Mouse (Mus musculus): Measurements from ENCODE around the gene Nfix. TPM values are rescaled to one million over a fixed set of nuclear protein-coding genes. Genes with fewer than 3 reads are reported as not detected.

The Nfix gene
- polyA plus RNA-seq, 1 experiment from 2014 or later: 8.4 TPM

DNA sequence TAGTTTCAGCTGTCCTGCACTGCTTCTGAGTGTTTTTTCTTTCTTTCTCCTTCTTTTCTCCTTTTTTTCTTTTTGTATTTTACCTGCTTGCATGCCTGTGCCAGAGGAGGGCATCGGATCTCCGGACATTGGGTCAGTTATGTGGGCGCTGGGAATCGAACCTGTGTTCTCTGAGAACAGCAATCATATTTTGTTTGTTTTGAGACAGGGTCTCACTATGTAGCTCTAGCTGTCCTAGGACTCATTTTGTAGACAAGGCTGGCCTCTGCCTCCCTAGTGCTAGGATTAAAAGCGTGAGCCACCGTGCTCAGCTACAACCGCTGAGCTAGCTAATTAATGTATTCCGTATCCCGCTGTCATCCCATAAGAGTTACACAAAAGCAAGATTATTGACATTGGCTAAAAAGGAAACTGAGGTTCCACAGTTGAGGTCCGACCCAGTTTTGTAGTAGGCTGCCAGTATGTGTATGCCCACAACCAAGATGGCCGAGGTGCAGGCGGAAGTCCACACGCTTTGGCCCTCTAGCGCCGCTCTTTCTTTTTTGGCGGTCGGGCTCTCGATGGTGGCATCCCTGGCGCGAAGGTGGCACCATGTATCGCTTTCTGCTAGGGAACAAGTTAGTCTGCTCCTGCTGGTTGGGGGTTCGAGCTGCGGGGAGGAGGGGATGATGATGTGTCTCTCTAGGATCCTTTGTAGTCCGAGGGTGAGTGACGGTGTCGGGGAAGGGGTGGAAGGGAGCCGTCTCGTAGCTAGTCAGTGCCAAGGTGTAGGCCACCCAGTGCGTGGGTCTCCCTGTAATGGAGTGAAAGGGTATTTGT, 135.4 kb downstream of the Nfix start:
- Histone ChIP-seq H3K36me3 (peaks cover 11% of the 10 kb centered on the region), H3K27me3 (replicated peaks) (no peaks in the 10 kb centered on the region), H3K27ac (peak overlapping the region; percentile 81), H3K4me3 (peak overlapping the region; percentile 78), H3K9me3 (no peaks in the 10 kb centered on the region), H3K9ac (peak overlapping the region; percentile 76), H3K4me1 (peaks cover 41% of the 10 kb centered on the region), H3K4me2 (replicated peaks) (peak overlapping the region; percentile 94)
- ATAC-seq (ENCODE audit: low FRiP score, low read depth): peak; percentile 39; the same call in 1 of the 2 replicates
- 1% methylated on average over 29 of the region's 29 CpGs for WGBS

DNA sequence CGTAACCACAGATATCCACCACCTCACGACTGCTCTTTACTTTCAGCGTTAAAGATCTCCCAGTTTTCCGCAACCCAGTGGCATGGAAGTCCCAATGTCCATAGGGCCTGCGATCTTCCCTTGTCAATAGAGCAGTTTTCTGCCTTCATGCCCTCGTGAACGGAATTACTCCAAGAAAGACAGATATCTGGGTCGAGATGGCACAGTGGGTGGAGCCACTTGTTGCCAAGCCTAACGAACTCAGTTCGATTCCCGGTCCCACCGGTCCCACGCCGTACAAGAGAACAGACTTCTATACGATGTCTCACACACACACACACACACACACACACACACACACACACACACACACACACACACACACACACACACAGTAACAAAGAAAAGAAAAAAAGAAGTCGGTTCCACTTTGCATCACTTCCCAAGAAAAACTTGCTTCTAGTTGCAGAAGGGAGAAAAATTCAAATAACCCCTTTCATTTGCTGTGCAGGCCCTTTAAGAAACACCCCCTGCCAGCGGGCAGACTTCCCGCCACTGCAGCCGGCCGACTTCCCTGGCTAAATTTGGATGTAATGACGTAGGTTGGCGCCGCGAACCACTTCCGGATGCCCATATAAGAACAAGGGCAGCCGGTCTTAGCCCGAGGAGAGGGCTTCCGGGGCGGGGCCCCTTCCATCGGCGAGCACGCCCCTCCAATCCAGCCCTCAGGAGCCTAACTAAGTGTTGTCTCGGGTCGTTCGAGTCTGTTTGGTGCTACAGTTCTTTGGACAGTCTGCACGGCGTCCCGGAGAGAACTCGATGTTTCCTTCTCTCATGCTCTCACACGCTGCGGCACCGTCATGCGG, 136.4 kb downstream of the Nfix start:
- peaks cover 9% of the 10 kb centered on the region for H3K36me3 ChIP-seq
- H3K9ac ChIP-seq: peak overlapping the region; percentile 76
- H3K4me3 ChIP-seq: peak overlapping the region; percentile 78
- peak; percentile 75 for ATAC-seq (ENCODE audit: low FRiP score, low read depth)
- H3K9me3 ChIP-seq: no peaks in the 10 kb centered on the region
- no peaks in the 10 kb centered on the region for H3K27me3 ChIP-seq (replicated peaks)
- H3K27ac ChIP-seq: peak overlapping the region; percentile 81; the same call in 1 of the 2 replicates
- H3K4me2 ChIP-seq (replicated peaks): peak overlapping the region; percentile 94
- WGBS: 3% methylated on average over 43 of the region's 43 CpGs
- H3K4me1 ChIP-seq: peaks cover 45% of the 10 kb centered on the region

DNA sequence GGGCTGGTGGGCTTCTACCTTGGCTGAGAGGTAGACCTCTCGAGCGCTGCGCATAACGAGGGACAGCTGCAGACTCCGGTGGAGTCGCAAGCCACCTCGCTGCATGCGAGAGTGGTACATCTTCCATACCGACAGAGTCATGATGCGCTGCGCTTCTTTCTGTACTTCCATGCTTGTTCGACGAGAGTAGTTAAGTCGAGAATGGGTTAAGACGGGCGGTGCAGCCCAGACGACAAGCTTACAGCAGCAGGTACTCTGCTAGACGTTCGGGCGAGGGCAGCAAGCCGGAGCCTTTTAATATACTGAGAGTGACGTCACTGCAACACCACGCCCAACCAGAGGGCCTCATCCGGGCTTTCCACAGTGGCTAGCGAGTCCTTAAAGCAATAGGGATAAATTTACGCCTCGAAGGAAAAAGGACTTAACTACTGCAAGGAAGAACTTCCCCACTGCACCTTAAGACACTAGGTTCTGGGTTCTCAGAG, 137.5 kb downstream of the Nfix start, which contains the start of gene Ier2:
Gene Ier2 (minus strand): TSS at position 272 of the 485 bp plus-strand sequence.
- Histone ChIP-seq H3K4me1 (peaks cover 45% of the 10 kb centered on the region), H3K36me3 (no peaks in the 10 kb centered on the region), H3K9me3 (no peaks in the 10 kb centered on the region), H3K4me3 (peak within 1 kb of the TSS; percentile 78), H3K9ac (peak within 1 kb of the TSS; percentile 91), H3K27me3 (replicated peaks) (no peaks in the 10 kb centered on the region), H3K4me2 (replicated peaks) (peak within 1 kb of the TSS; percentile 94), H3K27ac (peak within 1 kb of the TSS; percentile 74)
- WGBS: under 1% methylated on average over 27 of the region's 27 CpGs
- ATAC-seq (ENCODE audit: low FRiP score, low read depth): peak; percentile 83

DNA sequence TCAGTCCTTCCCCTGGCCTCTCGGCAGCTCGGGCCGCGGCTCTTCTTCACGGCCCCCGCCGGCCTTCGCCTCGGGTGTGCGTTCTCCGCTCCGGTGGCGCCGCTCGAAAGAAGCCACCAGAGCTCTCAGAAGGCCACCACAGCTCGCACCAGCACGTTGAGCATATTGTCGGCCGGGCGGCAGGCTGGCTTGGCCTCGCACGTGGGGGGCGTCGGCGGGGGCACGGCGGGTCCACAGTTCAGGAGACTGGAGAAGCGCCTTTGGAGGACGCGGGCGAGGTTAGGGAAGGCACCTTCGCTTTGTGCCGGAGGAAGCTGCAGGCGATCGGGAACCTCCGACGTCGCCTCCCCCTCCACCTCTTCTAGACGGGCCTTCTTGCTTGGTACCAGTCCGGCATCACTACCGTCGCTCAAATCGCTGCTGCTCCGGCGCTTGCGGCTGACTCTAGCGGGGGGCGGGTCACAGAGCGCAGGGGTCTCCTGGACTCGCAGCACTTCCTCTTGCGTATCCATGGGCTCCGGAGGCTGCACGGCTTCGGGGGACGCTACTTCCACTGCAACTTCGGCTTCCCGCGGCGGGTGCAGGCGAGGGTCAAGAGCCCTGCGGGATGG, 138.1 kb downstream of the Nfix start:
- Histone ChIP-seq H3K9me3 (no peaks in the 10 kb centered on the region), H3K27me3 (replicated peaks) (no peaks in the 10 kb centered on the region), H3K4me2 (replicated peaks) (peak overlapping the region; percentile 94), H3K4me3 (peak overlapping the region; percentile 78), H3K9ac (peak overlapping the region; percentile 91), H3K4me1 (peaks cover 45% of the 10 kb centered on the region), H3K36me3 (no peaks in the 10 kb centered on the region), H3K27ac (peak overlapping the region; percentile 74)
- under 1% methylated on average over 61 of the region's 61 CpGs for WGBS
- ATAC-seq (ENCODE audit: low FRiP score, low read depth): peak; percentile 18

DNA sequence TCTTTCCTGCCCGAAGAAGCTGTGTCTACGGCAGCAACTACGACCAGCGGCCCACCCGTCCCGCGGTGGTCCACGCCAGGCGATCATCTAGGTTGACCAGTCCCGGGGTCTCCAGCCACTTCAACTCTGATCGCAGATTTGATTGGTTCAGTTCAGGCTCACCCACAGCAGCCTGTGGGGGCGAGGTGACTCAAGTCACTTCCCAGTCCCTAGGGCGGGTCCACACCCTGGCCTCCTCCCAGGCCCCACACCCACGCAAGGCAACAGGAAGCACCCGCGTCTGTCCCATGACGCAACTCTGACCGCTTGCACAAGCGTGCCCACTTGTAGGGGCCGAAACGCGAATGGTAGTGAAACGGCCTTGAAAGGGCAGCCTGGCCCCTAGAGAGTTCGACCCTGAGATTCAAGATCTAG, 138.7 kb downstream of the Nfix start:
- no peaks in the 10 kb centered on the region for H3K9me3 ChIP-seq
- peak overlapping the region; percentile 74; the same call in 1 of the 2 replicates for H3K27ac ChIP-seq
- peak overlapping the region; percentile 94 for H3K4me2 ChIP-seq (replicated peaks)
- under 1% methylated on average over 24 of the region's 24 CpGs for WGBS
- no peaks in the 10 kb centered on the region for H3K36me3 ChIP-seq
- H3K4me1 ChIP-seq: peaks cover 48% of the 10 kb centered on the region
- H3K9ac ChIP-seq: peak overlapping the region; percentile 91
- no peaks in the 10 kb centered on the region for H3K27me3 ChIP-seq (replicated peaks)
- no peak for ATAC-seq (ENCODE audit: low FRiP score, low read depth)
- peak overlapping the region; percentile 78 for H3K4me3 ChIP-seq

DNA sequence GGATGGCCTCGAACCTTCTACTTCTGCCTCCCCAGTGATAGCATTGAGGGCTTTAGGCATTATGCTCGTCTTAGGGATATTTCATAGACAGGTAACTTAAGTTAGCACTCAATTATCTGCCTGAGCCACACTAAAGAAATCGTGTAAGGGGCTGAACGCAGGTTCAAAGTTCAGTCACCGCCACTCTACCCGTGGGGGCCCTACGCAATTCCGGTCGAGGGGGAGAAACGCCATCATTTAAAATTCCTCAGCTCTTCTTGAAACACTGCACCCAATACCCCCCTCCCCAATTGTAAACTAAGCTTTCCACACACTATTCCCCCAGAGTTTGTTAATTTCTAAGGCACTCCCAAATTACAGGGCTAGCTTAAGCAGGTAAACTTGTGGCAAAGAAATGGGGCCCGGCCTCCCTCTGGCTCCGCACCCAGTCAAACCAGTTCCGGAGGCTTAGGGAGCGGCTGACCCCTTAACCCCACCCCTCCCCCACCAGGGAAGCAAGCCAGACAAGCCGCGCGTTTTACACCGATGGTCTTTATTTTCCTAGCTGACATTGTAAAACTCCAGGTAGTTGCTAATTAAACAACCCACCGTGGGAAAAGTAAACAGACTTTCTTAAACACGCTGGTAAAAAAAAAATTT, 139.2 kb downstream of the Nfix start:
- Histone ChIP-seq H3K27me3 (replicated peaks) (no peaks in the 10 kb centered on the region), H3K9me3 (no peaks in the 10 kb centered on the region), H3K4me1 (peaks cover 49% of the 10 kb centered on the region), H3K9ac (peak overlapping the region; percentile 91), H3K36me3 (no peaks in the 10 kb centered on the region), H3K4me3 (peak overlapping the region; percentile 78), H3K4me2 (replicated peaks) (peak overlapping the region; percentile 94), H3K27ac (no peak overlapping the region)
- WGBS: under 1% methylated on average over 20 of the region's 20 CpGs
- no peak for ATAC-seq (ENCODE audit: low FRiP score, low read depth)

DNA sequence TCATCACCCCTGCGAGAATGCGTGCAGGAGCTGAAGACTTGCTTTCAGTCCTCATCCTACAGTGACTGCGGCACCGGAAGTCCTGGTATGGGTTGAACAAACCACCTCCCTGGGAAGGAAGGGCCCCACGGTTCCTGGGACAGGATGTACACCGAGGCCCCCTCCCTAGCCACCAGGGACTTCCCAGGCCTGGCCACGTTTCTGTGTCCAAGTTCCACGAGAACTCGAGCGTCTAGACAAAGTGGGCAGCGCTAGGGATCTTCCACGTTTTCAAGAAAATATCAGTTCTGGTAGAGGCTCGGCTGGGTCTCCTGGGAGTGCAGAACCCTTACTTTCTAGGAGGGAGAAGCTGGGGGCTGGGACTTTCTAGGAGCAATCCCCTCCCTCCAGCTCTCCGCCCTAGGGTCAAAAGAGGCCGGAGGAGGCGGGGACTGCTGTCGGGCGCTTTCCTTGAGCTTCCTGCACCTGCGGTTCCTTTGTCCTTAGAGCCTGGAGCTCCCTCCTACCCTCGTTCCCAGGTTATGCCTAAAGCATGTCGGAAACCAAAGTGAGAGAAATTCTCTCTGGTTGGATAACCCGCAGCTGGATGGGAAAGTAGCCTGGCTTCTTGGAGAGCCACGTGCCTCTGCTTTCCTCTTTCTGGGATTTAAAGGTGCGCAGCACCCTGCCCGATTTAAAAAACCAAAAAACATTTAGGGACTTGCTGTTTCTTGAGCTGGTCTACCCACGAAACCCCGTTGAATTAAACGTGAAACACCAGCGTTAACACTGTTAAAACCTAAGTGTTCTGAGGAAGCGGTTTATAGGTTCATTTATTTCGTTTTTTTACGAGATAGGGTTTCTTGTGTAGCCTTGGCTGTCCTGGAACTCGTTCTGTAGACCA, 140.0 kb downstream of the Nfix start:
- WGBS: 1% methylated on average over 33 of the region's 33 CpGs

DNA sequence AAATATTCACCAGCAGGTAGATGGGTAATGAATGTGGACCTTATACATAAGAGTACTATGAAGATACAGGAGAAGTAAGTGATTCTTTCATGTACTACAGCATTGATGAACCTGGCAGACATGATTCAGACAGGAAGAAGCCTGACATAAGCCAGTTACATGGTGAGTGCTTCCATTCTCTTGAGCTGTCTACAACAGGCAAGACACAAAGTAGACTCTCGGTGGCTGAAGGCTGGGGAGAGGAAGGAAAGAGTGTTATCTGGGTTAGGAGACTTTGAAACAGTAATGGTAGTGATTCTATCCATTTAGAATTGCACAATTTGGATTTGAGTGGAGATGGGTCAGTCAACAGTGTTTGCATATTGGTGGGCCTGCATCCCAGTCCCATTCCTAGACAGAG, 141.2 kb downstream of the Nfix start:
- peaks cover 54% of the 10 kb centered on the region for H3K4me1 ChIP-seq
- no peaks in the 10 kb centered on the region for H3K36me3 ChIP-seq
- no peak overlapping the region for H3K27ac ChIP-seq
- no peak overlapping the region for H3K4me3 ChIP-seq
- no peak overlapping the region for H3K4me2 ChIP-seq (replicated peaks)
- no peaks in the 10 kb centered on the region for H3K9me3 ChIP-seq
- 78% methylated on average over 1 of the region's 1 CpGs for WGBS
- H3K27me3 ChIP-seq (replicated peaks): no peaks in the 10 kb centered on the region
- ATAC-seq (ENCODE audit: low FRiP score, low read depth): no peak
- H3K9ac ChIP-seq: no peak overlapping the region

More for the DNA sequence above, 140.0 kb downstream of the Nfix start:
- Histone ChIP-seq H3K27ac (0 out of 2 replicates have a peak overlapping the region, but pooled peaks have one; percentile 17), H3K36me3 (no peaks in the 10 kb centered on the region), H3K4me3 (peak overlapping the region; percentile 78), H3K9me3 (no peaks in the 10 kb centered on the region), H3K27me3 (replicated peaks) (no peaks in the 10 kb centered on the region), H3K9ac (peak overlapping the region; percentile 91), H3K4me2 (replicated peaks) (peak overlapping the region; percentile 94), H3K4me1 (peaks cover 49% of the 10 kb centered on the region)
- ATAC-seq (ENCODE audit: low FRiP score, low read depth): no peak

DNA sequence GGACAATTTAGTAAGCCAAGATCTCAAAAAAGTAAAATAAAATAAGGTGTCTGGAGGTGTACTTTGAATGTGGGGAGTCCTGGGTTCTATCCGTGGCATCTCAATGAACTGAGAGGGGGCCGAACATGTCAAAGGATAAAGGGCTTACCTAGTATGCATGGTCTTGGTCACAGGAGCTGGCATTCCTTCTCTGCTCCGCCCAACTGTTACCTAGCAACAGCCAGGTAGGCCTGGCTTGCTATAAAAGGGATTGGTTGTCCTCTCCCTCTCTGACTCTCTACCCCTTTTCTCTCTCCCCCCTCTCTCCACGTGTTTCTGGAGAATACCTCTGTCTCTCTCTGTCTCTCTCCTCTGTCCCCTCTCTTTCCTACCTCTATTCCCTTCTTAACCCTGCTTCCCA, 142.5 kb downstream of the Nfix start:
- Histone ChIP-seq H3K27me3 (replicated peaks) (no peaks in the 10 kb centered on the region), H3K4me3 (no peak overlapping the region), H3K9me3 (no peaks in the 10 kb centered on the region), H3K36me3 (no peaks in the 10 kb centered on the region), H3K27ac (no peak overlapping the region), H3K4me2 (replicated peaks) (no peak overlapping the region), H3K4me1 (peaks cover 45% of the 10 kb centered on the region), H3K9ac (no peak overlapping the region)
- WGBS: 58% methylated on average over 4 of the region's 4 CpGs
- ATAC-seq (ENCODE audit: low FRiP score, low read depth): no peak

DNA sequence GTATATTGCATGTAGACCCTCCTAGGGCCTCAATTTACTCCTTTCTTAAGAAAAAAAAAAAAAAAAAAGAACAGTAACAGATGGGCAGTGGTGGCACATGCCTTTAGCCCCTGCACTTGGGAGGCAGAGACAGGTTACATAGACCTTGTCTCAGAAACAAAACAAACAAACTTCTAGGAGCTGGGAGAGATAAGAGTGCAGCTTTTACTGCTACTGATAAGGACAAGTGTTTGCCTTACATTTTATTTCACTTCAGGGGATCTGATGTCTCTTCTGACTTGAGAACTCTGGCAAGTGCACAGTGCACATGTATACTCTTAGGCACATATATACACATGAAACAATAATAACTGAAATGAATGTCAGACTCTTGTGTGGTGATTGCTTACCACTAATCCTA, 142.9 kb downstream of the Nfix start:
- no peaks in the 10 kb centered on the region for H3K9me3 ChIP-seq
- no peak for ATAC-seq (ENCODE audit: low FRiP score, low read depth)
- peaks cover 45% of the 10 kb centered on the region for H3K4me1 ChIP-seq
- H3K4me2 ChIP-seq (replicated peaks): peak overlapping the region; percentile 56
- H3K4me3 ChIP-seq: peak overlapping the region; percentile 29; the same call in 1 of the 2 replicates
- no peaks in the 10 kb centered on the region for H3K36me3 ChIP-seq
- H3K9ac ChIP-seq: no peak overlapping the region
- no peaks in the 10 kb centered on the region for H3K27me3 ChIP-seq (replicated peaks)
- no peak overlapping the region; the same call in 1 of the 2 replicates for H3K27ac ChIP-seq

Data from neural tube, embryonic 12.5 days (tissue).